Mouse (Mus musculus) spleen, adult 2 months (tissue): ENCODE data around the gene Xlr5a.

Experiments used
- CTCF ChIP-seq: fragments of 200-500 bp; IDR thresholded peaks from 2 replicates; pipeline ENCODE4 v1.5.1; 2011; ENCODE audit warnings: mild to moderate bottlenecking, inconsistent platforms; ENCODE audit not compliant: insufficient read depth, insufficient read length, insufficient replicate concordance; ENCODE audit errors: extremely low read depth
- POLR2A ChIP-seq: fragments of 200-500 bp; IDR thresholded peaks from 2 replicates; pipeline ENCODE4 v1.6.1; 2011; ENCODE audit warnings: low read depth, low read length, inconsistent platforms

DNA sequence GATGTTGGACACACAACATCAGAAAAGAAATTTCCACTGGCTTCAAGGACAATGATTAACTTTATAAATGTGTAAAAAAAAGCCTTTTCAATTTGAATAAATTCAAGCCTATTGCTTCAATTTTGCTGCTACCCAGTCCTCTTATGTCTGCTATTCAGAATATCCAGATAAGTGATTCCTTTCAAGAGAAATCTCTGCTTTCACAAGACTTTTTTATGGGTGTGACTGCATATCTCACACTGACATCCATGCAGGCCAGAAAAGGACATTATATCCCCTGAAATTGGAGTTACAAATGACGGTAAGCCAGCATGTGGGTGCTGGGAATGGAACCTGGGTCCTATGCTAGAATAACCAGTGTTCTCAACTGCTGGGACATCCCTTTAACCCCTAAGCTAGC, 231.2 kb downstream of the Xlr5a start:
- TF ChIP-seq POLR2A = no peak
- no peak for TF ChIP-seq CTCF
